Mouse (Mus musculus) inflammation-experienced regulatory T-cells (primary cell): Measurements from ENCODE around the gene Tas2r144. TPM values are rescaled to one million over a fixed set of nuclear protein-coding genes. Genes with fewer than 3 reads are reported as not detected.

Experiments
- polyA plus RNA-seq, 2 experiments: library from polyadenylated mRNA; unstranded; fragments of 100-300 nt; shearing (Covaris generic); gene quantifications; one replicate each; pipeline ENCODE4 v1.2.1; 2017

The Tas2r144 gene
- polyA plus RNA-seq = not detected

DNA sequence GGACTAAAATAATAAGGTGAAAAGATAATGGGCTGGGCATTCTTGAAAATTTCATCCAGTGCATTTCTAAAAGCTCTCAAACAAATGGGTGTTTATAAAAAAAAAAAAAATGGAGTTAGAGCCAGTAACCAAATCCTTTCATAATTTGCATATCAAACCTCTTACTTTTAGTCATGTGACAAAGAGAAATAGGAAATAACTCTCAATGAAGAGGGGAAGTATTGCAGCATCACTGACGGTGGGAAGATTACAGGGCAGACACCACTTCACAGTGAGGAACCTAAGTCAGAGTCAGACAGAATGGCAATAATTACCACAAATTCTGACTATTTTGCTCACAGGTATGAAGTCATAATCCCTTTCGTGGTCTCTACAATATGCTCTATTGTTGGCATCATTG lies at the start of gene Tas2r144:
Tas2r144 (plus strand) TSS at position 301 of the 400 bp plus-strand sequence.

DNA sequence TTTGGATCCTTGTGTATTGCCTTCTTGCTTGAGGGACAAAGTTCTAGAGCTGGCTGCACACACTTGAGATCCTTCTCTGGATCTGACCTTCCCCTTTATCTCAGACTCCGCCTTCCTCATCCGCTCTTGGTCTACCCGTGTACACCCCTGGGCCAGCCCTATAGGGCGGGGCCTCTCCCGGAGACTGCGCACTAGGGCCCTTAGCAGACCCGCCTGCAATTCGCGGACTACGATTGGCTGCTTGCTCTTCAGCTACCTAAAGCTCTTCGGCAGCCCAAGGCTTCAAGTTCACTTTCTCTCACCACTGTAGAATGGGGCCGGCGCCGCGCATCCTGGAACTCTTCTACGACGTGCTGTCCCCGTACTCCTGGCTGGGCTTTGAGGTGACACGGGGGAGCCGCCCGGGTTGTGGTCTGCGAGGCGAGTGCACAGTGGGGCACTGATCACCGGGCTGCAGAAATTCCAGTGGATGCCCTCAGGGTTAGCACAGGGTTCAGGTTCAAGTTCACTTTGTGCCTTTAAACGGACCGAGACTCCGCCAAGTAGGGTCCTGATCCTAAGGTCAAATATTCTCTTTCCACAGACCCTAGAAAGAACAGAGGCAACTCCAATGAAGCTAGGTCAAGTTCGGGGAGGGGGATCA lies 30.7 kb downstream of the Tas2r144 start, which contains the start of gene Gstk1:
Gstk1 (plus strand) TSS at position 225 of the 643 bp plus-strand sequence.

DNA sequence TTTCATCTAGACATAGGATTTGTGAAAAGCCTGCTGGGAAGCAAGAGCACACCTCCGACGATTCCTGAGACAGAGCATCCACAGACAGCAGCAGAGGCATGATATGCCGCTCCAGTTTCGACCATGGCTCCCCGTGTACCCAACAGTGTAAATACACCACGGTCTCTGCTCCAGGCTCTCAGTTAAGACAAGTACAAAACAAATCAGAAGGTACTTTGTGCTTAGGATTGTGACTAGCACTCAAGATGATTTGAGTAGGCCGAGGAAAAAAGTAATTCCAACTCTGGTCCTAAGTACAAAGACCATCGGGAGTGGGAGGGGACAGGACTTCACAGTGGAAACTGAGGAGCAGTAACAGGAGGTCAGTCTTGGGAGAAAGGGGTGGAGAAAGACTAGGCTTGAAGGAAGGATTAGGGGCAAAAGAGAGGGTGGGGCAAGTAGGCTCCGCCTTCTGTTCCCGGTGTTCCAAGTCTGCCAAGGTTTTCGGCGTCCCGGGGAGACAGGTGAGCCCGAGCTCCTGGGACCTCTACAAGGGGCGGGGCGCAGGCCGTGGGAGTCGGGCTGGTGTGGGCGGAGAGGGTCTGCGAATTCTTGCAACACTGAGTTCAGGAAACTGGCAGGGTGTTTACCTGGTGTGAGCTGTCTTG lies 46.5 kb downstream of the Tas2r144 start, which contains the start of gene Tmem139:
Tmem139 (plus strand) TSS at position 447 of the 647 bp plus-strand sequence.

GRCm38 (mm10) chr6:42264626-42265312 lies 49.6 kb downstream of the Tas2r144 start, which contains the start of gene Casp2:
Casp2 (plus strand) TSS chr6:42264985.

Other genes starting within 250 kb of the Tas2r144 start
- not detected for gene Sval3, start 247.2 kb upstream of the Tas2r144 start, polyA plus RNA-seq
- not detected for gene Sva, start 176.9 kb upstream of the Tas2r144 start, polyA plus RNA-seq
- under 1 TPM; 0.55 to 0.89 TPM for gene Tas2r139, start 74.4 kb upstream of the Tas2r144 start, polyA plus RNA-seq
- 10 to 100 TPM in 1 of 2 experiments, 1 to 10 TPM in 1; 8.7 to 12.3 TPM for gene Gstk1, start 30.6 kb downstream of the Tas2r144 start, polyA plus RNA-seq
- gene Tmem139, start 46.6 kb downstream of the Tas2r144 start, polyA plus RNA-seq = under 1 TPM in 1 of 2 experiments, not detected in 1; 0.23 TPM
- 10 to 100 TPM; 63.1 to 67.8 TPM for gene Casp2, start 49.7 kb downstream of the Tas2r144 start, polyA plus RNA-seq
- gene Clcn1, start 71.4 kb downstream of the Tas2r144 start, polyA plus RNA-seq = under 1 TPM; 0.31 to 0.81 TPM
- under 1 TPM in 1 of 2 experiments, not detected in 1; 0.08 TPM for gene Fam131b, start 109.3 kb downstream of the Tas2r144 start, polyA plus RNA-seq
- 100 to 1,000 TPM; 169 to 203 TPM for gene Zyx, start 134.3 kb downstream of the Tas2r144 start, polyA plus RNA-seq
- under 1 TPM; 0.34 to 0.49 TPM for gene Epha1, start 157.9 kb downstream of the Tas2r144 start, polyA plus RNA-seq
- not detected for gene Tas2r143, start 184.9 kb downstream of the Tas2r144 start, polyA plus RNA-seq
- gene Tas2r135, start 190.1 kb downstream of the Tas2r144 start, polyA plus RNA-seq = not detected
- gene Tas2r126, start 219.2 kb downstream of the Tas2r144 start, polyA plus RNA-seq = 1 to 10 TPM in 1 of 2 experiments, not detected in 1; 4.6 TPM
- gene Olfr458, start 249.9 kb downstream of the Tas2r144 start, polyA plus RNA-seq = not detected